Mouse (Mus musculus): ENCODE results near the gene Olfr457.

- TF ChIP-seq USF1 (IDR thresholded peaks at IDR 0.05; ENCODE audit: low read depth) (no peak), POLR2A (IDR thresholded peaks at IDR 0.05; ENCODE audit: insufficient read length, low read depth) (no peak), SRF (IDR thresholded peaks at IDR 0.05; ENCODE audit: control insufficient read depth, insufficient read length, low read depth) (no peak), TCF12 (IDR thresholded peaks at IDR 0.05; ENCODE audit: insufficient read depth, poor library complexity, severe bottlenecking) (no peak), MYOG (IDR thresholded peaks at IDR 0.05; ENCODE audit: control insufficient read depth in 1 of 3, insufficient read depth in 1 of 3, insufficient read length in 2 of 3, low read depth in 2 of 3) (no peak)
Observed at GRCm38 (mm10) chr6:42424472-42424871, 51.7 kb downstream of the Olfr457 start.

Data from myocyte (in vitro differentiated cells).